Mouse (Mus musculus) heart, adult 2 months (tissue): ENCODE data around the gene Bmpr1a.

ENCODE experiments used
- CTCF ChIP-seq: fragments of 200-600 bp; IDR thresholded peaks from 2 replicates; pipeline ENCODE4 v1.8.1; 2022; ENCODE audit warnings: antibody characterized with exemption, mild to moderate bottlenecking, moderate library complexity
- EP300 ChIP-seq: fragments of 200-500 bp; IDR thresholded peaks from 2 replicates; pipeline ENCODE4 v1.6.1; 2011; ENCODE audit warnings: low read depth, low read length, control low read depth; ENCODE audit not compliant: insufficient read depth
- POLR2A ChIP-seq: fragments of 200-500 bp; IDR thresholded peaks from 2 replicates; pipeline ENCODE4 v1.6.1; 2011; ENCODE audit warnings: mild to moderate bottlenecking, low read depth, low read length, control low read depth; ENCODE audit not compliant: insufficient read depth

GRCm38 (mm10) chr14:34535883-34536282 lies 32.7 kb upstream of the Bmpr1a start:
- TF ChIP-seq CTCF: no peak
- no peak for TF ChIP-seq EP300
- no peak for TF ChIP-seq POLR2A
